Mouse (Mus musculus) liver, adult (tissue): ENCODE data around the gene Col16a1.

ENCODE experiments used
- GATA4 ChIP-seq: IDR thresholded peaks from 2 replicates; pipeline ENCODE4 v1.6.1; 2014; ENCODE audit warnings: mild to moderate bottlenecking, low read length; ENCODE audit not compliant: insufficient replicate concordance

The Col16a1 gene

DNA sequence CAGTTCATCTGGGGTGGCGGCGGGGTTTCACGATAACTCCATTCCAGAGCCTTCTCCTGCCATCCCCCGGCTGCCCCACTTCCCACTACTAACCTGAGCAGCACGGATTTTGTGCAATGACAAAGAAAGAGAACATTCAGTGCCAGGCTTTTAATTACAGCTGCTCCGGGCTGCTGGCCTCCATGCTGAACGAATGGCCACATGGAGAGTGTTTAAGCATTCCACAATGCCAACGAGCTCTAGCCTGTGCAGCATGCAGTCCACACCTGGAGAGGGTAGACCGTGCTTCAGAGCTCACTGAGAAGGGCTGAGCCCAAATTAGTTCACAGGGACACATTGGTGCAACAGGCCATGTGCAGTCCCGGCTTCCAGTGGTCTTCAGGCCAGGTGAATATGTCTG, 82.4 kb downstream of the Col16a1 start:
- TF ChIP-seq GATA4 = no peak

DNA sequence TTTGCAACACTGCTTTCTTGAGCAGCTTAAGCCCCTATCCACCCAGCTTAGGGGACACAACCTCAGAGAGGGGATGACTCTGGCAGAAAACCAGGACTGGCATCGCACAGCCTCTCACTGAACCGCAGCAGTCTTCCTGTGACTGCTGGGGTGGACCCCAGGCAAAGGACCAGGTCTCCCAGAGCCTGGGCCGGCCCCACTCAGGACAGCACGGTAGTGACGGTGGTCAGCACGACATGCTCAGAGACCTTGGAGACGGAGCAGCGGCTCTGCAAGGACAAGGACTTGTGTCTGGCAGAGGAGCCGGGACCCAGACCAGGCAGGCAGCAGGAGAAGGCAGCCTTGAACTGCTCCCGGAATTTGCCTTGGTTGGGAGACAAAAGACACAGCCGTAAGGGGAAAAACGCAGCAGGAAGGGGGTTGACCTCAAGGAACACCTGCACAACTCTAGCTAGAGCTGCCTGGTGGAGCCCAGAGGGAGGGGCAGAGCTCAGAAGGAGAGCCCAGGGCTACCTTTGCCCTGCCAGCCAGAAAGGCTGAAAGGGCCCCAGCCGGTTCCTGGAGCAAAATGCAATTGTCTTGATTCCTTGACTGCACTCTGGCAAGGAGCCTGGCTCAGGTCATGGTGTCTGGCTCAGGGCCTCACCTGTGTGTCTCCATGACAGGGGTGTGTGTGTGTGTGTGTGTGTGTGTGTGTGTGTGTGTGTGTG, 83.2 kb downstream of the Col16a1 start:
- no peak for TF ChIP-seq GATA4

DNA sequence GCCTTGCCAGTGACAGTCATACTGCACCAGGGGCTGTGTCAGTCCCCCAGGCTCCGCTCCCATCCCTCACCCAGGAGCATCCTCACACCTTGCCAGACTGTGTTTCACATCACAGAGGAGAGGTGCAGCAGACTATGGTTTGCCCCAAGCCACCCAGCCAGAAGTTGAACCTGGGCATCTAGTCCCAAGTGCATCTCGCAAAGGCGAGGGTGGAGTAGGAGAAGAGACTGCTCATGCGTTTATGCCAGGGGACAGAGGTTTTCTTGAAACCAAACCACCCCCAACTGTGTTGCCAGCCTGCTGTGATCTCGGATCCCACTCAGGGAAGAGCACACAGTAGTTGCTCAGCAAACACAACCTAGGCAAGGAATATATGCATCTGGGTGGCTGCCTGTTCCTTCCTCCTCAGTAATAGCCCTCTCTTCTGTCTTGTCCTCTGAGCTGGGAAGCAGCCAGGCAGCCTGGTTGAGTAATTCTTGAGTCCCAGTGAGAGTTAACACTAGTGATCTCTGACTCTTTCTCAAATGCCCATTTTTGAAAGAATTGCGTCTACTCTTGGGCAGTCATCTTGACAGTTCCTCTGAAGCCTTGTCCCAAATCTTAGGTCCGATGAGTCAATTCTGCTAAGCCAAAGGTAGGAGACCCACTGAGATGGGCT, 83.9 kb downstream of the Col16a1 start:
- no peak for TF ChIP-seq GATA4

DNA sequence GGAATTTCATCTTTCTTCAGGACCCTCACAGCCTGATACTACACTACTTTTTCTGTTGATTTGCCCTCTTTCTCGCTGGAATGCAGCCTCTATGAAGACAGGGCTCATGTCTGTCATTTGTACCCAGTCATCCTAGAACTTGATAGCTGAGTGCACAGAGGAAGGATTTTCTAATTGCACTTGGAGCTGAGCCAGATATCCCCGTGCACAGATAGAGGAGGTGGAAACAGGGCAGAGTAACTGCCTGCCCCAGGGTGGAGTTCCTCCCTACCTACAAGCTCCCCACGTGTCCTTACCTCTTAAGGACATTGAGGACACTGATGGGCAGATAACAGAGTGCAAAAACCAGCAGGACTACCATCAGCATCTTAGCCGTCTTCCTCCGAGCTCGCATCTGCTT, 85.8 kb downstream of the Col16a1 start:
- TF ChIP-seq GATA4 = no peak

DNA sequence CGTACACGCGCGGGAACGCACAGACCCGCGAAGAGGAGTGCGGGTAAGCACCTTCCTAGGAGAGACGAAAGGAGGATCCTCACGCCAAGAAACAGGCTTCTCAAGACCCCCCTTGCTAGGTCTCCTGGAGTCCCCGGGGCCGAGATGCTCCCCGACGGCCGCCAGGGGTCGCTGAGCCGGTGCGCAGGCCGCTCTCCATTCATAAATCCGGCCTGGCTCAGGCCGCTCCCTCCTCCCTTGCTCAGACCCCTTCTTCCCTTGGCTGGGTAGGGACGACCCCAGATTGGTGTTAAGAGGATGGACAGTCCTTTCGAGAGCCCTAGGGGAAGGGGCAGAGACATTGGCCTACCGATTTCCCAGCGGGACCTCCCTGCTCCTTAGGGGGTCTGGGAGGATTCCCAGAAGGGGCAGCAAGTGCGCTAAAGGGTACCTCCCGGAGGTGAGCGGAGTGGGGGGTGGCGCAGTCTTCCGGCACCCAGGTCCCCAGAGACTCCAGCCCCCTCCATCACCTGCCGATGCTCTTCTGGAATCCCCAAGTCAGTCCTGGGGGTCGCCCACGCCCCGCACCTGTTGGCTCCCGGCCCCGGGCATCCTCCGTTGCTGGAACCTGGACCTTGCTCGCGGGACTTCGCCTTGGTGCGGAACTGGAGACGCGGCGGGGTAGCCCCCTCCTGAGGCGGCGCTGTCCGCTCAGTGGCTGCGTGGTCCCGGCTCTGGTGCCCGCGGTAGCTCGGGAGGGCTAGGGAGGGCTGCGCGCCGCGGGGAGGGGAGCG, 91.0 kb downstream of the Col16a1 start:
- no peak for TF ChIP-seq GATA4

DNA sequence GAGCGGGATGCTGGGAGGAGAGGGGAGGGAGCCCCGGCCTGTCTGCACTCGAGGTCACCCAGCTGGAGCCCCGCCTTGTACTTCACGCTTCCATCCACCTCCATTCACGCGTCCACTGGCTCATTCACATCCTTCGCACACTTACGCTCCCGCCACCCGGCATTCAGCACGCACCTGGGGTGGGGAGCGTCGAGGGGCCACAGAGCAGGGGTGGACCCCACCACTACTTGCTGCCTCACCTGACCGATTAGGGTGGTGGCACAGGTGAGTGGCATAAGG, 91.5 kb downstream of the Col16a1 start, which contains the start of gene Hcrtr1:
Gene Hcrtr1 (minus strand): TSS at position 146 of the 279 bp plus-strand sequence.
- no peak for TF ChIP-seq GATA4

DNA sequence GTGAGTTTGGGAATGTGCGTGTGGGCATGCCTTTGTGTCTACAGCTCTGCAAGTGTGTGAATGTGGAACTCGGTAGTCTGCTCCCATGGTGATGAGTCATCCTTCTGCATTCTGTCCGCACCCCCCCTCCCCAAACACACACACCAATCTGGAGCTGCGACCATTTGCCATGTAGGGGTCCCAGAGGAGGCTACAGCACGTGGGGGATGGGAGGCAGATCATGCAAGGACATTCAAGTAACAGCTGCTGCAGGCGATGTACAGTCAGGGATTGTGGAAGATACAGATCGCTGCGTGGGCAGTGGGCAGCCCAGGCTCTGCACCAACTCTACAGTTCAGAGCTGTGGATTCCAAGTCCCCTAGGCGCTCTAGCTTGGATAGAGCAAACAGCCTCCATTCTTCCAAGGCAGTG, 93.4 kb downstream of the Col16a1 start:
- TF ChIP-seq GATA4 = no peak

DNA sequence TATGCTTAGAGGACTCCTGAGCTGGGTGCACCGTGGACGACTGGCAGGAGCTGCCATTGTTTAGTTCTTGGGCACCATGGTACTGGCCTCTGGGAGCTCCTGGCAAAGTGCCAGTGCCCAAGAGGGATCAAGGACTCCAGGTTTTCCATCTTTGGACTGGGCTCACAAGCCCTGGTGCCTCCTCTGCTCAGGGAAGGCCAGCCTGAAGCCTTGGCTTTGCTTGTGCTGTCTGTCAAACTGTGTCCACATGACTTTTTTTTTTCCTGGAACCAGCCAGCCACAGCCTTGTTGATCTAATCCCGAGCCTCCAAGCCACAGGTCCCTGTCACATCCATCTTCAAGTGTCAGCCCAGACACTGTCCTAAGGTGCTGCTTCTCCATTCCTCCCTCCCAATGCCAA, 94.1 kb downstream of the Col16a1 start:
- no peak for TF ChIP-seq GATA4

DNA sequence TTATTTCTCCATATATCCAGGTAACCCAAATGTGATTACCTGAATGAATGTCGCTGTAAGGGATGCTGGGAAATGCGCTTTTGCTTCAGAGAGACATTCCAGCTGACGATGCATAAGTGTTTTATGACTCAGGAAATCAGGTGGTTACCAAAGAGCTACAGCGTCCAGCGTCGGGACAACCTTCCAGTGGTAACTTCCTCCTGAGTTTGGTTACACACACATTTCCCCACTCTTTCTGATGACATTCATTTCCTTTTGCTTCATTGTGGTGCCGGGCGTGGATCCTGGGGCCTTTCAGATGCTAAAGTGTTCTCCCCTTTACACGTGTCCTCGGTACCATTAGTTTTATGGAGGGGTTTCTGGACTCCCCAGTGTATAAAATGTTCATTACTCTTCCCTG, 100.8 kb downstream of the Col16a1 start:
- no peak for TF ChIP-seq GATA4
